Mouse (Mus musculus): ENCODE results near the gene Zfp358.

Gene Zfp358

DNA sequence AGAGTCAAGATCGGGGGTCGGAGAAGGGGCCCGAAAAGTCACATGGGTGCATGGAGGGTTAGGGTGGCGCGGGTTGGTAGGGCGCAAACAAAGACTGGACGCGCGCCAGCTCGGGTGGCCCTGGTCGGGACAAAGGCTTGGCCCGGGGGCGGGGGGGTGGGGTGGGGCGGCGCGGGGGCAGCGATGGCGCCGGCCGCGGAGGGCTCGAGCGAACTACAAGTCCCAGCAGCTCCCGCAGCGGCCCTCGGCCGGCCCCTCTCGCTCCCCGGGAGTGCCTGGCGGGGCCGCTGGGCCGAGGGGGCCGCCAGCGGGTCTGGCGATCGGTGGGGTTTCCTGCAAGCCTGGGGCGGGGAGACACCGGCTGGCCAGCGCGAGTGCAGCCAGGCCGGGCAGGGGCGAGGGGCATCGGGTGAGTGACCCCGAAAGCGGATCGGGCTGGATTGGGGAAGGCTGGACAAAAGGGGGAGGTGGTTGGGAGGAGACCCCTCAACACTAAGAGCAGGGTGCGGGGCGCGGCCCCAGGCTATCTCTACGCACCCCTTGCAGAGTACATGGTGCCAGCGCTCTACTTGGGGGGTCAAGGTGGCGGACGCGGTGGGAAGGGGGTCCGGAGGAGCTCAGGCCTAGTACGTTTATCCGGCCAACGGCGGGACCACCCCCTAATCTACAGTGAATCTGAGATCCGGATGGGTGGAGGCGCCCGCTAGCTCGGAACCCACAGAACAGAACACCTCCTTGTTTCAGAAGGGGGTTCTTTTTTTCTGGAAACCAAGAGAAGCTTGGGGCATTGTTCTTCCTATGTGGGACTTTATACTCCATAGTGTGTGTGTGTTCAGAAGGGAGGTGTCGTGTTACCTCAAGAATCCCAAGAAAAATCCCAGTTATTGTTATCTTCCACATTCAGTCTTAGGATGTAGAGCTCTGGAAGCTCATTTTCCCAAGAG, at the start of gene Zfp358:
Zfp358 (plus strand) TSS at position 238 of the 944 bp plus-strand sequence.
- in situ Hi-C loops (cut with MboI) = no loop called here

DNA sequence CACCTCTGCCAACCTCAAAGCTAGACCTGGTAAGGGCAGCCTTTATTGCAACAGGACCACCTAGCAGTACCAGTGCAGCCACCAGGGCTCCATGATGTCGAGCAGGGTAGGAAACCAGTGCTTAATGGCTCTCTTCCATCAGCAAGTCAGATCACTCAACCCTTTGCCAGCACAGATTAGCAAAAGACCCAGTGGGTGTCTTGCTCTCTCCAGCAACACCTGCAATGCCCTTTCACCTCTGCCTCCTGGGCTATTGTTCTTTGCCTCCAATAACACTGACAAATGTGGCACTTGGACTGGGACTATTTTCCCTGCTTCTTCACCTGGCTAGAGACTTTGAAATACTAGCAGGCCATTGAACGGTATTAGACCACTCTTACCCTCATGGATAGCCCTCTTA, 43.7 kb upstream of the Zfp358 start:
- in situ Hi-C loops (cut with MboI) = no loop called here

DNA sequence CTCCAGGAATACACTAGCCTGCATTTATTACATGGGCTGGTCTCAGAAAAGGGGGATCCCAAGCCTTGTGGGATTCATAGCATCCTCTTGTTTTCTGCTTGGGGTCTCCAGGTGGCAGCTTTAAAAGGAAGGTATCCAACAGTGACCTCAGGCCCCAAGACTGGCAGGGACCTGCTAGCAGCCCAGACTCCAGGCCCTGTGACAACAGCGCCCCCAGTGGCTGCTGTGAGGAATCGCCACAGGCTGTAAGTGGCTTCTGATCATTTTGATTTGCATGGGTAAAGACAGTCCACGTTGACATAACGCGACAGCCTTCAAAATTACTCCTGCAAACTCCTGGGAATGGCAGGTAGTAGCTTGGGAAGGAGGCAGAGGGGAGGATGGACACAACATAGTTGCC, 42.3 kb upstream of the Zfp358 start:
- in situ Hi-C loops (cut with MboI) = no loop called here

- in situ Hi-C loops (cut with MboI) = no loop called here
Measured at GRCm38 (mm10) chr8:3451992-3452391, 40.9 kb upstream of the Zfp358 start.

DNA sequence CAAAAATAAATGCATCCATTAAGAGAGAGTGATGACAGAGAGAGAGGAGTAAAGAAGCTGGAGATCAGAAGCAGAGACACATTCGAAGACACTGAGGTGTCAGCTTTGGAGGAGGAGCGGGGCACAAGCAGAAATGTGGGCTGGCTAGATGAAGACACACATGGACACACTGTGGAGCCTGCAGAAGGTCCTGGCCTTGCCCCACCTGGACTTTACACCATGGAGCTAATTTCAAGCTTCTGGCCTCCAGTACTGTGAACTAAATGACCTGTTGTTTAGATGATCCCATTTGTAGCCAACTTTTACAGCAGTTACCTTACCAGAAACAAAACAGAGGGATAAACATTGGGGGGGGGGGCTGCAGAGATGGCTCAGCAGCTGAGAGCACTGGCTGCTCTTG, 29.7 kb upstream of the Zfp358 start:
- in situ Hi-C loops (cut with MboI) = no loop called here

GRCm38 (mm10) chr8:3464309-3464708, 28.6 kb upstream of the Zfp358 start:
- in situ Hi-C loops (cut with MboI) = no loop called here

DNA sequence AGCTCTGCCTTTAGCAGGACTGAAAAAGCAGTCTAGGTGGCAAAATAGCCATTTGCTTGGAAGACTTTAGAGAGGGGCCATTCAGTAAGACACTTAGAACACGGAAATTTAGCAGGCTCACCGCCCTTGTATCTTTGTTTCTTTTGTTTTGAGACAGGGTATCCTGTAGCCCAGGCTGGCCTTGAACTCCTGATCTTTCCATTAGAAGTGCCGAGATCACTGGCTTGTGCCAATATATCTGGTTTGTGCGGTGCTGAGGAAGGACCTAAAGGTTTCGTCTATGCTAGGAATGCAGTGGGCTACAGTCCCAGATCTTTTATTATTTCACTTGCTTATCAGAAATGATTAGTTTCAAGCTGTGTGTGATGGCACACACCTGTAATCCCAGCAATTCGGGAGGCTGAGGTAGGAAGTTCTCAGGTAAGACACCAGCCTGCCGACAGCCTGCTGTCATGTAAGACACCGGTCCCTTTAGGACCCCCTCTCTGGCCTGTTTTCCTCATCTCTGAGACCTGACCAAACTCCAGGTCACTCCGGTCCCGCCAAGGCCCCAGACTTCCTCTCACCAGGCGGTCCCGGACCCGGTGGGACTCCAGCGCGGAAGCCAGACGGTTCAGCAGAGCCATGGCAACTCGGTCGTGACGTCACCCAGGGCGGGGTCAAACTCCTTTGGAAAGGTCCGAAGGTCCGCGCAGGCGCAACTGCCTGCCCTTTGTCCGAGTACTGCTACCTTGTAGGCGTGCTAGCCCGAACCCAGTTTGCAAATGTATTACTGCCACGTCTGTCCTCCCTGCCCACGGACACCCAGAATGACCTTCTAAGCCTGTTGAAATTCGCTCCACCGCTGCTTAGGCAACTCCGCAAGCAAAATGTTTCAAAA, 25.7 kb upstream of the Zfp358 start, which contains the start of gene Pex11g:
Pex11g (minus strand) TSS at position 675 of the 880 bp plus-strand sequence.
- in situ Hi-C loops (cut with MboI) = no loop called here

DNA sequence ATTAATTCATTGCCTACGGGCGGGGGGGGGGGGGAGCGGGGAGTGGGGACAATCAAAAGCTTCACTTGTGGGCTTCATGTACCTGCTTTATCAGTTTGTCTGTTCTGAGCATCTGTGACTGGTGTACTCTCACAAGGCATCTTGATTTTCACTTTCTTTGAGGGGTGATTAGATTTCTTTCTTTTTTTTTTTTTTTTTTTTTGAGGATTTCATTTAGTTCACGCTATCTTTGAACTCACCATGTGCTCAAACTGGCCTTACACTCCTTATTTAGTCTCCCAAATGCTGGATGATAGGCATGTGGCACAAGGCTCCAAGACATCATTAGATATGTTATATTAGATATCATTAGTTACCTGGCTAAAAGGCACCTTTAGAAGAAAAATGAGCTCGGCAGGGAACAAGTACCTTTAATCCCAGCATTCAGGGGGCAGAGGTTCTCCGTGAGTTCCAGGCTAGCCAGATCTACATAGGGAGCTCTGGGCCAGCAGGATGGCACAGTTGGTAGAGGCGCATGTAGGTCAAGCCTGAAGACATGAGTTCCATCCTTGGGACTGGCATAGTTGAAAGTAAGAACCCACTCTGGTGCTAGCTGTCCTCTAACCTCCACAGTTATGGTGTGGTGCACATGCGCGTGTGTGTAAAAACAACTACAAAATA, 24.9 kb upstream of the Zfp358 start:
- in situ Hi-C loops (cut with MboI) = no loop called here

DNA sequence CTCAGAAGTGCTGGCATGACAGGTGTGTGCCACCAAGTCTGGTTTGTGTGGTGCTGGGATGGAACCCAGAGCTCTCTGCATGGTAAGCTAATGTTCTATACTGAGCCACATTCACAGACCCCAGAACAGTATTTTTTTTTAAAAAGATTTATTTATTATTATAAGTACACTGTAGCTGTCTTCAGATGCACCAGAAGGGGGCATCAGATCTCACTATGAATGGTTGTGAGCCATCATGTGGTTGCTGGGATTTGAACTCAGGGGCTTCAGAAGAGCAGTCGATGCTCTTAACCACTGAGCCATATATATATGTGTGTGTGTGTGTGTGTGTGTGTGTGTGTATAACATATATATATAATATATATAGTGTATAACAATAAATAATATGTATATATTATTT, 24.1 kb upstream of the Zfp358 start:
- in situ Hi-C loops (cut with MboI) = no loop called here

GRCm38 (mm10) chr8:3470562-3470961, 22.4 kb upstream of the Zfp358 start, which contains the start of gene Tex45:
Gene Tex45 (plus strand): TSS chr8:3470862.
- in situ Hi-C loops (cut with MboI) = no loop called here

- in situ Hi-C loops (cut with MboI) = no loop called here
Measured at GRCm38 (mm10) chr8:3475715-3476429, 17.1 kb upstream of the Zfp358 start.

- in situ Hi-C loops (cut with MboI) = no loop called here
Measured at GRCm38 (mm10) chr8:3480221-3480785, 12.6 kb upstream of the Zfp358 start.

DNA sequence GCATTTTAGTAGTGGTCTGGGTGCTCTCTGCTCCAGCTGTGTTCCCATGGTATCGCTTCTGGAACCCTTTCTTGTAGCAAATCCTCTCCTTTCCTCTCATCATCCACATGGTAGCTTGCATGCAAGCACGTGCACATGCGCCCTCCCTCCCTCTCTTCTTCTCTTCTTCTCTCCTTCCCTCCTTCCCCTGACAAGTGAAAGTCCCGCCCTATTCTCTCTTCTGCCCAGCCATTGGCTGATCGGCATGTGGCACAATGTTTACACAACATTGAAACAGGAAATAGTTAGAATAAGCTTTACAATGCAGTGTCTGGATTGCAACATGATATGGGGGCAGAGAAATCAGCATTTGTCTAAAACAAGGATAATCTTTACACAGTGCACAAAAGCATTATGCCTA, 11.3 kb upstream of the Zfp358 start:
- in situ Hi-C loops (cut with MboI) = no loop called here

- in situ Hi-C loops (cut with MboI) = no loop called here
Measured at GRCm38 (mm10) chr8:3482240-3482740, 10.6 kb upstream of the Zfp358 start.

- in situ Hi-C loops (cut with MboI) = no loop called here
Measured at GRCm38 (mm10) chr8:3483546-3483945, 9.4 kb upstream of the Zfp358 start.

DNA sequence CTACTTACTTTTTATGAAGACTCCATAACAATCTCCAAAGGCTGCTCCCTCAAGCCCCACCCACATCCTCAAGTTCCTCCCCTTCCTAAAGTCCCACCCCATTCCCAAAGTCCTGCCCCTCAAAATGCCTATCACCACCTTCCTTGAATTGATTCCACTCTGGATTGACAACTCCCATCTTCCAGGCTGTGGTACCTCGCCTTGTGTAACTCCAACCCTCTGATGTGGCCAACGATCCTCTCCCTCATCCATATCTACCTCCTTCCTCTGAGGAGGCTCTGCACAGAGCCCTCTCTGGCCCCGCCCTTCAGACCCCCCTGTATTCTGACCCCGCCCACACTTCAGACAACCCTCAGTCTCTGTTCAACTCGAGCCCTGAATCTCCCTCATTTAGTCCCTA, 7.7 kb upstream of the Zfp358 start:
- in situ Hi-C loops (cut with MboI) = no loop called here

GRCm38 (mm10) chr8:3493845-3494208, 889 bp downstream of the Zfp358 start:
- in situ Hi-C loops (cut with MboI) = no loop called here

- in situ Hi-C loops (cut with MboI) = no loop called here
Measured at GRCm38 (mm10) chr8:3495578-3496427, 2.9 kb downstream of the Zfp358 start.

GRCm38 (mm10) chr8:3496428-3496748, 3.5 kb downstream of the Zfp358 start:
- in situ Hi-C loops (cut with MboI) = no loop called here

GRCm38 (mm10) chr8:3498583-3498982, 5.6 kb downstream of the Zfp358 start:
- in situ Hi-C loops (cut with MboI) = no loop called here
